Mouse (Mus musculus) lung, embryonic 15.5 days (tissue): ENCODE measurements at regions not wholly inside any gene's neighbourhood (a gene's known extent, or its start where the extent isn't known, plus 50 kb on each side); places are given as distances from the start of the nearest gene placed in this dataset.

Source experiments
- ATAC-seq: fragments of 200-750 bp; cut with Nextera tagmentation; 2 replicates; pipeline ENCODE4 v1.8.0; 2017; ENCODE audit warnings: moderate number of reproducible peaks, borderline replicate concordance; ENCODE audit not compliant: low FRiP score, low TSS enrichment; ENCODE audit errors: extremely low read depth
- H3K27ac ChIP-seq: fragments of 300-500 bp; sonication (generic); 2 replicates; pipeline ENCODE4 v1.5.1; 2015; ENCODE audit warnings: moderate library complexity, mild to moderate bottlenecking, inconsistent platforms
- H3K27me3 ChIP-seq: fragments of 300-500 bp; sonication (generic); 2 replicates; pipeline ENCODE4 v1.6.1; 2015; ENCODE audit warnings: inconsistent platforms
- H3K36me3 ChIP-seq: fragments of 300-500 bp; sonication (generic); 2 replicates; pipeline ENCODE4 v1.6.1; 2015; ENCODE audit warnings: inconsistent platforms
- H3K4me1 ChIP-seq: fragments of 300-500 bp; sonication (generic); 2 replicates; pipeline ENCODE4 v1.6.1; 2015; ENCODE audit warnings: inconsistent platforms
- H3K4me2 ChIP-seq: fragments of 300-500 bp; sonication (generic); 2 replicates; pipeline ENCODE4 v1.6.1; 2015; ENCODE audit warnings: inconsistent platforms, mild to moderate bottlenecking, moderate library complexity
- H3K4me3 ChIP-seq: fragments of 300-500 bp; sonication (generic); 2 replicates; pipeline ENCODE4 v1.5.1; 2015; ENCODE audit warnings: mild to moderate bottlenecking, inconsistent platforms
- H3K9ac ChIP-seq: fragments of 300-500 bp; sonication (generic); 2 replicates; pipeline ENCODE4 v1.6.1; 2015; ENCODE audit warnings: inconsistent platforms
- H3K9me3 ChIP-seq: fragments of 300-500 bp; sonication (generic); 2 replicates; pipeline ENCODE4 v1.6.1; 2016; ENCODE audit warnings: inconsistent platforms
- WGBS: fragments of 180-500 bp; shearing (Covaris S2); methylation state at CpG from one replicate; pipeline ENCODE4 v1.1.7; 2015; 5-methylcytosine and 5-hydroxymethylcytosine counted together

DNA sequence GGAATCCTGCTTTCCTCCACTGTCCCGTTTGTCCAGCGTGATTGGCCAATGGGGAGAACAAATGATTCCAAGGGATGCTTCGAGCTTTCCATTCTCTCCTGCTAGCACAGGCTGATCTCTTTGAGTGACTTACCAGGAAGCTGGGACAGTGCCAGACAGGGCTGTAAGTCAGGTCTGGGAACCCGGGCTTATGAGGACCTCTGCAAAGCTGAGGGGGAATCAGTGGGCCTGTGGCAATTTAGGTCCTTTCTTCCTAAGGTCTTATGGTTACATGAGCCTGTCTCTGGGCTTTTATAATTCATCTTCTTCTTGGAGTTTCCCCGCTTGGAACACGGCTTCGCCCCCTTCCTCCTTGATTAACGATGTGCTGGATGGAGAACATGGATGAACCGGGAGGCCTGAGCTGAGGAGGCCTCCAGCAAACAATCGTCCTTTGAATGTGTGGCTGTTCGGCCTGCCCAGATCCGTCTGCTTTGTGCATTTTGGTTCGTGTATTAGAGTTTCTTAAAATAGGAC is 98.5 kb downstream of the Mis18a start:
- Histone ChIP-seq H3K4me1 (peaks cover 58% of the 10 kb centered on the region), H3K27ac (peak overlapping the region; percentile 96), H3K27me3 (no peaks in the 10 kb centered on the region), H3K9me3 (no peaks in the 10 kb centered on the region), H3K4me3 (no peak overlapping the region), H3K9ac (no peak overlapping the region), H3K4me2 (0 out of 2 replicates have a peak overlapping the region, but pooled peaks have one; percentile 11), H3K36me3 (no peaks in the 10 kb centered on the region)
- WGBS, result 34% methylated on average over 13 of the region's 13 CpGs
- ATAC-seq, result no peak

DNA sequence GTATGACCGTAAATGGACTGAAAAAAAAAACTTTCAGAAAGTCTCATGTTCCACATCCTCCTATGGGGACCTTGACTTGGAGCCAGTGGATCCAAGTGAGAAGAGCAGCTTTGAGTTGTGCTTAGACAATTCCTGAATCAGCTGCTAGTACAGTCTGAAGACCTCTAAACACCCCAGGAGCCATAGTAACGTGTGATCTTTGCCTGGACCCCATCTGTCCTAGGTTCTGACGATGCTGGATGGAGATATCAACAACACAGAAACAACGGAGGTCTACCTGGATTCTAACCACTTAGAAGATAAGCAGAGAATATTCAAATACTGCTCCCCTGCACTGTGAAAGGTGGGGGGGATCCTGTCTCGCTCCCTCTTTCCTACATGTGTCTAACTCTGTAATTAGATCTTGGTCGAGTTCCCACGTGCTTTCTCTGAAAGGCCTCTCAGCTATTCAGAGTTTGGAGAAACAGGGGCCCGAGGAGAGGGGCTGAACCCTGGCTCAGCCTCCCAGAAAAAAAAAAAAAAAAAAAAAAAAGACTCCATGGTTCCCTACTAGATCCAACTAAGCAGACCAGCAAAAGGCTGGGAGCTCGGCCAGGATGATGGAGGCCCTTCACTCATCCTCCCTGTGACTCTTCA is 101.1 kb downstream of the Mis18a start:
- no peak overlapping the region for H3K9ac ChIP-seq
- no peak overlapping the region for H3K4me3 ChIP-seq
- H3K27me3 ChIP-seq, result no peaks in the 10 kb centered on the region
- H3K9me3 ChIP-seq, result no peaks in the 10 kb centered on the region
- 21% methylated on average over 9 of the region's 9 CpGs for WGBS
- no peak overlapping the region for H3K4me2 ChIP-seq
- H3K36me3 ChIP-seq, result no peaks in the 10 kb centered on the region
- no peak for ATAC-seq
- peak overlapping the region; percentile 97 for H3K27ac ChIP-seq
- H3K4me1 ChIP-seq, result peaks cover 82% of the 10 kb centered on the region

DNA sequence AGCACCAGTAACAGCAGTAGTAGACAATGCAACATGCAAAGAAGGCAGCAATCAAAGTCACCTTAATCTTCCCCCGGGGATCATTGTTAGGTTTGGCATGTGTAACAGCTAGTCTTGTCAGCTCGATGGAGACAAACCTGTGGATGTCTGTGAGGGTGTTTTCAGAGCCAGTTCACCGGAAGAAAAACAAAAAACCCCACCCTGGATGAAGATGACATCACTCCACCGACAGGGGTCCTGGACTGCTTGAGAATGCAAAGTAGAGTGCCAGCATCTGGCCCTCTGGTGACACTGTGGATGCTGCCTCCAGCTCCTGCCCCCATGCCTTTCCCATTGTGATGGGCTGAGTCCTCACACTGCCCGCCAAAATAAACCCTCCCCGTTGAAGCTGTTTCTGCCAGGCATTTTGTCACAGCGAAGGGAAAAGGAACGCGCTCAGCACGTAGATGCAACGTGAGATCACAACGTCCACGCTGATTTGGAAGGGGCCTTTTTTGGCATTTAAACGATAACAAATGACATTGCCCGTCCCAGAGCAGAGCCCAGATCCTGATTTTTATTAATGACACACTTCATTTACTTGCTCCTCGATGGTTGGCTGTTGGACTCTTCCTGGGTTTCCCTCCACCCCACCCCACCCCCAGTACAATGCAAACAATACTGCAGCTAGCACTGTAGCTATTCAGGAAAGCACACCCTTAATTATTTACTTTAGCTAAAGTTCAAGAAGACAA is 101.7 kb downstream of the Mis18a start:
- H3K27me3 ChIP-seq, result no peaks in the 10 kb centered on the region
- peaks cover 83% of the 10 kb centered on the region for H3K4me1 ChIP-seq
- no peaks in the 10 kb centered on the region for H3K9me3 ChIP-seq
- H3K36me3 ChIP-seq, result no peaks in the 10 kb centered on the region
- H3K4me2 ChIP-seq, result peak overlapping the region; percentile 21
- peak overlapping the region; percentile 97 for H3K27ac ChIP-seq
- 22% methylated on average over 16 of the region's 16 CpGs for WGBS
- H3K4me3 ChIP-seq, result no peak overlapping the region
- peak; percentile 73 for ATAC-seq
- H3K9ac ChIP-seq, result no peak overlapping the region

DNA sequence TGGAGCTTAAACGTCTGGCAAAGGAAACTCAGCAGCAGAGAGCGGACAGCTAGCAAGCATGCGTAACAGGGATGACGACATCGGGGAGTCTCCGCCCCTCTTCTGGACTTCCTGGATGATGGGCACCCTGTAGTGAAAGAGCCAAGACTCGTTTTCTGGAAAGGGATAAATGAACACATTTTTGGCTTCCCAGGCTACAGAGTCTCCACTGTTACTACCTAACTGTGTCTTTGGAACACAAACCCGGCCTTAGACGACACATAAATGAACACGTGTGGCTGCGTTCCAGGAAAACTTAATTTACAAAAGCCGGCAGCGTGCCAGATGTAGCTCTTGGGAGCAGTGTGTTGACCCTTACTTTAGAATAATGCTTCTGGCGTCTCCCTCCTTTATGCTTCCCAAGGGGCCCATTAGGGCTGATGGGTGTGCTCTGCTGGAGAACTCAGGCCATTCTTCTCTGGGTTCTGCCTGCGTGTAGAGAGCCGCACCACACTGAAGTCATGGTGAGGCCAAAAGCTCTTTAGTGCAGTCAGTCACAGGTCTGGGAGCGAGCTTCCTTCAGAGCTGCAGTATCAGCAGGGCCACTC is 103.1 kb downstream of the Mis18a start:
- Histone ChIP-seq H3K4me2 (0 out of 2 replicates have a peak overlapping the region, but pooled peaks have one; percentile 19), H3K27ac (peak overlapping the region; percentile 97), H3K36me3 (no peaks in the 10 kb centered on the region), H3K4me3 (no peak overlapping the region), H3K9me3 (no peaks in the 10 kb centered on the region), H3K9ac (no peak overlapping the region), H3K27me3 (no peaks in the 10 kb centered on the region), H3K4me1 (peaks cover 80% of the 10 kb centered on the region)
- peak; percentile 55 for ATAC-seq
- WGBS, result 34% methylated on average over 17 of the region's 17 CpGs

DNA sequence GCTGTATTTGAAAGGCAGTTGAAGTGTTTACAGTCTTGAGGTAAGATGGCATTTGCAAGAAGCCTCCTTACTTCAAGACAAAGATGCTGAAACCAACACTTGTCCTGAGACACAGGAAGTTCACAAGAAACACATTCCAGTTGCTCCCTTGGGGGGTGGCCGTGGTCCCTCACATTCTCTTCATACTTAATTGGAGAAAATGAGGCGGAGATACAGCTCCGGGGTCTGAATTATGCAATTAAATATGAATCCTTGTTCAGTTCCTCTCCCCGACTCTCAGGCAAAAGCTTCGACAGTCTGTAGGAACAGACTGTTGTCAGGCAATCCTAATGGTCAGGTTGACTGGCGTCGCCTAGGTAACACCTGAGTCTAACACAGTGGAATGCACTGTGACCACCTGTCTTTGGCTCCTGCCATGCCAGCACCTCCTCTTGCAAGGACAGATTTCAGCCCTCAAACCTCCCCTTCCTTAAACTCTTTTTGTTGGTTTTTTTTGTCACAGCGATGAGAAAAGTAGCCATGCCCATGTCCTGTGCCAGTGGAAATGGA is 104.5 kb downstream of the Mis18a start:
- H3K36me3 ChIP-seq, result no peaks in the 10 kb centered on the region
- 56% methylated on average over 8 of the region's 8 CpGs for WGBS
- no peak for ATAC-seq
- H3K27me3 ChIP-seq, result no peaks in the 10 kb centered on the region
- no peak overlapping the region for H3K4me3 ChIP-seq
- peak overlapping the region; percentile 97 for H3K27ac ChIP-seq
- H3K4me2 ChIP-seq, result no peak overlapping the region
- no peak overlapping the region for H3K9ac ChIP-seq
- H3K4me1 ChIP-seq, result peaks cover 75% of the 10 kb centered on the region
- H3K9me3 ChIP-seq, result no peaks in the 10 kb centered on the region

DNA sequence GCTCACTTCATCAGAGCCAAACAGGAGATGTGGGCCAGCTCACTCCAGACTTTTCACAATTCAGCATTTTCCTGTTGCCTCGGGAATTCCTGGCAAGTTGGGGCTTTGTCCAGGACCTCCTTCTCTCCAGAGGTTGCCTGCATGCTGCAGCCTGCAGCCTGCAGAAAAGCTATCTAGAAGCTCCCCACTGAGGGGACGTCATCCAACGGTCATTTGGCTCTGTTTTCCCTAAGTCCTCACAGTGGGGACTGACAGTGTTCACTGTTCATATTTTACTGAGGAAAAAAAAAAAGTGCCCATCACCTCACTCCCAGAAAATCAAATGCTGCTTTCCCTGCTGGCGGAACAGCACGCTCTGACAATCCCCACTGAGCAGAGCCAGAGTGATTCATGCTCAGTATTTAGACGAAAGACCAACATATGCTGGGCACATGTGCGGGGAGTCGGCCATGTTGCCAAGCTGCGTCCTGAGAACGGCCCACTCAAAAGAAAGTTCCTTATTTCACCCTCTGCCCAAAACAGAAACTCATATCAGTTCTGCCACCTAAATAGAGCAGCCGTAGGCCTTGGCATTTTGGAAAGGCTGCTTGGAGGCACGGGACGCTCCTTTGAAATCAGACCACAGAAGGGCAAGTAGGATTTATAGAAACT is 105.3 kb downstream of the Mis18a start:
- 53% methylated on average over 13 of the region's 13 CpGs for WGBS
- Histone ChIP-seq H3K27me3 (no peaks in the 10 kb centered on the region), H3K9me3 (no peaks in the 10 kb centered on the region), H3K4me3 (no peak overlapping the region), H3K9ac (no peak overlapping the region), H3K36me3 (no peaks in the 10 kb centered on the region), H3K4me2 (no peak overlapping the region), H3K4me1 (peaks cover 73% of the 10 kb centered on the region), H3K27ac (peak overlapping the region; percentile 97)
- no peak for ATAC-seq

DNA sequence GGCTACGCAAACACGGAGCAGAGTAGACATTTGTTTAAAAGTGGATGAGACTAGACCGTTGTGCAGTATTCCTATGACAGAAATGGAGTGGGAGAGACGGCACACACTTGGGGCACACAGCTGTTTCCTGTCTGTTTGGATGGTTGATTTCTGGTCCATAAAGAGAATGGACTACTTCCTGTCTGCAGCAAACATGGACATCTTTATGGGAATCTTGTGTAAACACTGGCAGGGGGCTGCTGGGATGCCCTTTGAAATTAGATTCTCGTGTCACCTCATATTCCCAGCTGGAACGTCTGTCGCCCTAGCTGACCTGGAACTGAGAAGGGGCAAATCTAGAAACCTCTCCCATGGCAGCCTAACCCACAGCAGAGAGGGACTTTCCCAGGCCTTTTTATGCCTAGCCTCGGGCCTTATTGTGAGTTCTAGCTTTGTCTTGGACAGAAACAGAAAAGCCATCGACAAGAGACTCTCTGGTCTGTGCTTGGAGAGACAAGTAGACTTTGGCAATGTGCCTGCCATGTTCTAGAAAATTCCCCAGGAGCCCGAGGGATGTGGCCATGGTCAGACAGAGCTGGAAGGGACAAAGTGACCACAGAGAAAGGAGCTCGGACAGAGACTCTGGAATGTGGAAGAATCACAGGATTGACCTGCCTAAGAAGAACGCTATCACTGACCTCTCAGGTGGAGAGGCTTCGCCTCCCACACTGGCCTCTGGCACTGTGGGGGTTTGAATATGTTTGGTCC is 107.5 kb downstream of the Mis18a start:
- H3K9me3 ChIP-seq, result no peaks in the 10 kb centered on the region
- WGBS, result 40% methylated on average over 13 of the region's 13 CpGs
- ATAC-seq, result peak; percentile 71

DNA sequence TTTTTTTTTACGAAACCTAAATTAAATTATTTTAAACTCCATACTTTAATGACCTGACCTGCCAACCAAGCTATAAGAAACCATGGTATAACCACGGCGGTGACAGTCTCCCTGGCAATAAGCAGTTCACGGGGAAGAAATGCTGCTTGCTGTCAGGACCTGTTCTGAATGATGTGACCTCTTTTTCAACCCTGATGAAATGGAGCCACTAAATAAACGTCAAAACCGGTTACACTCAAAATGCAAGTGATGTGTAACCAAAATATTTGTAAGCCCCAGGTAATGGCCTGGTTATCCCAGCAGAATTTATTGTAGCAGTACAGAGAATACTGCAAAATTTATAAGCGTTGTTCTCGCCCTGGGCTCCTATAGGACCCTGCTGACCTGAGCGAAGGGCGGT is 111.4 kb downstream of the Mis18a start:
- Histone ChIP-seq H3K27me3 (no peaks in the 10 kb centered on the region), H3K4me2 (no peak overlapping the region), H3K9me3 (no peaks in the 10 kb centered on the region), H3K9ac (no peak overlapping the region), H3K4me3 (no peak overlapping the region), H3K4me1 (peaks cover 19% of the 10 kb centered on the region), H3K27ac (no peak overlapping the region), H3K36me3 (no peaks in the 10 kb centered on the region)
- 68% methylated on average over 10 of the region's 10 CpGs for WGBS
- no peak for ATAC-seq

More for the DNA sequence above, 107.5 kb downstream of the Mis18a start:
- peak overlapping the region; percentile 91 for H3K27ac ChIP-seq
- H3K36me3 ChIP-seq, result no peaks in the 10 kb centered on the region
- H3K4me1 ChIP-seq, result peaks cover 52% of the 10 kb centered on the region
- H3K4me3 ChIP-seq, result no peak overlapping the region
- H3K27me3 ChIP-seq, result no peaks in the 10 kb centered on the region
- no peak overlapping the region for H3K4me2 ChIP-seq
- H3K9ac ChIP-seq, result no peak overlapping the region

DNA sequence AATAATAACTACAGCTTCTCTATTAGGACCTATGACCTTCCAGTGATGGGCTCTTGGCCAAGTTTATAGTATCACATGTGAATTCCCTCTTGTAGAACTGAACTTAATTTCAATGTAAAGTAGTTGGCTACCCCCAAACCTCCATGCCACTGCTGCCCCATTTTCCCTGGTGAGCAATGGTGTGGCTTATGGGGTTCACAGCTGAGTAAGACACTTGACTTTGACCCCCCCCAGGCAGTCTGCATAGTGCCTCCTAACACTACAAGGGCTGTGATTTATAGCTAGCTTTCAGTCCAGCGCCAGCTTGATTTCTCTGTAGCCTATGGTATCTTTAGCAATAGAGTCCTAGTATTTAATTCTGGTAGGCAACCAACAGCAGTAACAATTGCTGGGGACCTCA is 113.1 kb downstream of the Mis18a start:
- no peak for ATAC-seq
- no peak overlapping the region for H3K4me2 ChIP-seq
- H3K9ac ChIP-seq, result no peak overlapping the region
- H3K9me3 ChIP-seq, result no peaks in the 10 kb centered on the region
- H3K4me1 ChIP-seq, result peaks cover 6% of the 10 kb centered on the region
- no peaks in the 10 kb centered on the region for H3K27me3 ChIP-seq
- H3K27ac ChIP-seq, result no peak overlapping the region
- H3K4me3 ChIP-seq, result no peak overlapping the region
- H3K36me3 ChIP-seq, result no peaks in the 10 kb centered on the region
- 100% methylated on average over 1 of the region's 1 CpGs for WGBS

DNA sequence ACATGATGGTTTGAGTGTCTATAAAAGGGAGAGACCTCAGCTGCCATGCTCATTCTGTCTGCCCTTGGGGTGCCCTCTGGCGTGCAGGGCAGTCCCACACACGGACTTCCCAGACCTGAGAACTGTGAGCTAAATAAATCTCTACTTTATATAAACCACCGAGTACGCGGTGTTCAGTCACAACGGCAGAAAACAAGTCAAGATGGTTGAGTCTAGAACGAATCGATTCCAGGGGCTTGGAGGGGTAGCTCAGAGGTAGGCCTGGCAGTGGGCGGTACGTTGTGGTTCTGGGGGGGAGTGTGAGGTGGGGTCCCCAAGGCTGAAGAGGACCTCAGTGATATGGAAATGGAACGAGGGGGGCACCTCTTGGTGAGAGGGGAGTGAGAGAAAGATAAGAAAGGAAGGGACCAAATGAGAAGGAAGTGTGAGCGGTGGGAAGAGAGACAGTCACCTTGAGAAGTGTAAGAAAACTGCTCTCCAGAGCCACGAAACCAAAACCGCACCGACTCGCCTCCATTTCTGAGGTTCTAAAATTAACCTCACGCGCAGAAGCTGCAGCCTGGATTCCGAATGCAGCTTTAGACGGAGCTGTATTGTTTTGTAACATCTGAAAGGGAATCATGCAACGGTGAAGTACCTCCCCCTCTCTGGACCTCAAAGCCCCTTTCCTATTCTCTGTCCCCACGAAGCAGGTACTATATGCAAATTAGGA is 117.0 kb downstream of the Mis18a start:
- whole genome bisulfite sequencing, result 85% methylated on average over 22 of the region's 22 CpGs
- H3K27ac ChIP-seq, result no peak overlapping the region

More for the DNA sequence above, 117.0 kb downstream of the Mis18a start:
- Histone ChIP-seq H3K9me3 (no peaks in the 10 kb centered on the region), H3K36me3 (no peaks in the 10 kb centered on the region), H3K4me3 (no peak overlapping the region), H3K4me2 (no peak overlapping the region), H3K4me1 (0 out of 2 replicates have a peak, but pooled peaks cover 2% of the 10 kb centered on the region), H3K27me3 (no peaks in the 10 kb centered on the region), H3K9ac (no peak overlapping the region)
- no peak for ATAC-seq
